Mouse (Mus musculus): ENCODE results near the gene Zdhhc14.
A peak's percentile ranks its signal among the peaks of the same experiment; 100 is the strongest.

The Zdhhc14 gene

DNA sequence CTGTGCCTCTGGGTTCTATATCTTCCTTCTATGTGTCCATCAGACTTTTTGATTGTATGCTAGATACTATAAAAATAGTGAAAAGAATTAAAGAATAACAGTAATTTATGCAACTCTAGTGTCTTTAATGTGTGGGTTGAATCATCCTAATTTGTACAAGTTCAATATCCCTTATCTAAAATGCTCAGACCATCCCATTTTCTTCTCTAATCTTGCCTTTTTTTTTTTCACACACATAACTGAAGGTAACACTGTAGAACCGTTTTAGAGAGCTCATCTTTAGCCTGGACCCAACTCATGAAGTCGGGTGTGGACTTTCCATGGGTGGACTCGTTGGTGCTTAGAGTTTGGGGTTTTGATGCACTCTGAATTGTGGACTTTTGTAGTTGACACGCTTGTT, 12.6 kb downstream of the Zdhhc14 start:
- DNase-seq (ENCODE audit: low read depth), result no peak

DNA sequence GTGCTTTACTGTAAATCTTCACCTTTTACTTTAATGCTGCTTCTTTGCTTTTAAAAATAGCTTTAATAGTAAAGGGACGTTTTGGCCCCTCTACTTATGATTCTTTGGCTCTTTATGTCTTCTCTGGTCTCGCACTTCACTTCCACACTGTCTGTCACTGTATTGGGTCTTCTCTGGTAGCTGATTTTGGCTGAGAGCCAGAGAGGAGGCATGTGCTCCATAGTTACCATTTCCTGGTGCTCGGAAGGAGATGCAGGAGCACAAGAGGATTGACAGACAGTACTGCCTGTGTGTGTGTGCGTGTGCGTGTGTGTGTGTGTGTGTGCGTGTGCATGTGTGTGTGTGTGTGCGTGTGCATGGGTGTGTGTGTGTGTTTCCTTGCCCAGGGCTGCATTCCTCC, 14.2 kb downstream of the Zdhhc14 start:
- DNase-seq (ENCODE audit: low read depth), result no peak

GRCm38 (mm10) chr17:5506988-5507387, 14.6 kb downstream of the Zdhhc14 start:
- no peak for DNase-seq (ENCODE audit: low read depth)

GRCm38 (mm10) chr17:5508030-5508429, 15.7 kb downstream of the Zdhhc14 start:
- DNase-seq (ENCODE audit: low read depth), result no peak

DNA sequence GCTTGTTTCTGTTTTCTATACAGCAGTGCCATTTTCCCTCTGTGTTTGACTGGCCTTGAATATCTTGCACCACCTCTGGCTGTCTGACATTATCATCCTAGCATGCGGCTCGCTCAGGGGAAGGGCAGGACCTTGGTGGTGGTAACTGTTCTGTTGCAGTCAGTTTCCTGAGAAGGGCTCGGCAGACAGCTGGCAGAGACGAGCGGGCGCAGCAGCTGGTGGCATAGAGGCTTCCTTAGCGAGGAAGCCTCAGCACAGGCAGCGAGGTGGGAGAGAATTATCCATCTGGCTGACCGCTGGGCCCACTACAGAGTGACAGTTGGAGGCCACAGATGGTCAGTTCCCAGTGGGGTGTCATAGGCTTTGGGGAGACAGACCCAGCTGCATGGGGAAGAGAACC, 18.2 kb downstream of the Zdhhc14 start:
- DNase-seq (ENCODE audit: low read depth), result no peak

- no peak for DNase-seq (ENCODE audit: low read depth)
Observed at GRCm38 (mm10) chr17:5511724-5512123, 19.4 kb downstream of the Zdhhc14 start.

DNA sequence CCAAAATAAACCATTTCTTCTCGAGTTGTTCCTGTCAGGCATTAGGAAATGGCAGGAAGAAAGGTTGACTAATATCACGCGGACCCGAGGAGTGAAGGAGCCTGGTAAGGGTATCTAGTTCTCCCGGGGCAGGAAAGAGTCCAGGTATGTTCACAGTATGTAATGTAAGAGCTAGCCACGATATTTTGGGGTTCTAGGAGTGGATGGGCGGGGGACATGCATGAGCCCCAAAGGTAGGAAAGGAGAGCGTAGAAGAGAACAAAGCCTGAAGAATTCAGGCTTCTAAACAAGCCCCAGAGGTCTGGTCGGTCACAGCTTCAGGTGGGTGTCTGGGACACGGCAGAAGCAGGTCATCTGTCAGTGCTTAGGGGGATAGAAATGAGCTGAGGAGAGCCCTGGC, 27.1 kb downstream of the Zdhhc14 start:
- no peak for DNase-seq (ENCODE audit: low read depth)

GRCm38 (mm10) chr17:5519910-5520592, 27.7 kb downstream of the Zdhhc14 start:
- DNase-seq (ENCODE audit: low read depth), result no peak

DNA sequence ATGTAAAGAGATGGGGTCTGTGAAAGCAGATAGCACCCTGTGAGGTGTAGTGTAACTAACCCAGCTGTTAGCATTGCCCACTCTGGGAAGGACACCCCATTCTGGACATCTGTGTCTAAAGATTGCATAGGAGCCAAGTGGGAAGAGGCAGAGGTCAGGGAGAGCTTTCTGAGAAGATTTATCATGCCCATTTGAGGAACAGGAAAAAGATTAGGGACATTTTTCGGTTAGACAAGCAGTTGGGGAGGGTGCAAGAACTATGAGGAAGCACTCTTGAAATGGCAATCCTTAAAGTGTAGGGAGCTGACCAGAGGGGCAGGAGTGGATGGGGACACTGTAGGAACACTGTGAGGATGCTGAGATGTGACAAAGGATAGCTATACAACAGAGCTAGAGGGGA, 29.2 kb downstream of the Zdhhc14 start:
- DNase-seq (ENCODE audit: low read depth), result no peak

DNA sequence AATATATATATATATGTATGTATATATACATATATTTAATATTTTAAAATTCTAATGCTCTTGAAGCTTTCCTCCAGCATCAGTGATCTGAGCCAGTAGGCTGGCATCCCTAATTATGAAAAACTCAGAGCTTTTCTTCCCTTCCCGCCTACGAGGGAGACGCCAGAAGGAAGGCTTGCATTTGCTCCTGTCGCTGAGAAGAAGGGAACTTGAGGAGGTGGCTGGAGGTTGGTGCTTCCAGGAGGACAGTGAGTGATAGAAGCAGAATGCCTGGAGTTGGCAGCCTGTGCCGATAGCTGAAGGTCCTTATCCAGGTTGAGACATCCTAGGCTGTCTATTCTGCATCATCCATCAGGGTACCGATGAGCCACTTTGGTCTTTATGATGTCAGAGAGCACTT, 37.2 kb downstream of the Zdhhc14 start:
- no peak for DNase-seq (ENCODE audit: low read depth)

GRCm38 (mm10) chr17:5532816-5533215, 40.5 kb downstream of the Zdhhc14 start:
- no peak for DNase-seq (ENCODE audit: low read depth)

DNA sequence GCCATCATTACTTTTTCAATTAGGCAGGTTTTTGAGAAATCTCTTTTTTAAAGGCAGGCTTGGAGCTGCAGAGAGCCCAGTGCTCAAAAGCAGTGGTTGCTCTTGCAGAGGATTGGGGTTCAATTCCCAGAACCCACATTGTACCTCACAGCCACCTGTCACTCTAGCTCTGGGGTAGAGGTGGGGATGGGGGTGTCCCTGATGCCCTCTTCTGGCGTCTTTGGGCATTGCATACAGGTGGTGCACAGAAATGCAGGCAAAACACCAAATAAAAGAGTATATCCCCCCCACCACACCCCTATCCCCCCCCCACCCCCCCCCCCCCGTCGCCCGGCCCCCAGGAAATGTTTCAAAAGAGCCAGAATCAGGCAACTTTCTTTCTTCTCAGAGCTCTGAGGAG, 43.0 kb downstream of the Zdhhc14 start:
- DNase-seq (ENCODE audit: low read depth), result peak; percentile 47

GRCm38 (mm10) chr17:5536259-5537094, 44.1 kb downstream of the Zdhhc14 start:
- DNase-seq (ENCODE audit: low read depth), result no peak

DNA sequence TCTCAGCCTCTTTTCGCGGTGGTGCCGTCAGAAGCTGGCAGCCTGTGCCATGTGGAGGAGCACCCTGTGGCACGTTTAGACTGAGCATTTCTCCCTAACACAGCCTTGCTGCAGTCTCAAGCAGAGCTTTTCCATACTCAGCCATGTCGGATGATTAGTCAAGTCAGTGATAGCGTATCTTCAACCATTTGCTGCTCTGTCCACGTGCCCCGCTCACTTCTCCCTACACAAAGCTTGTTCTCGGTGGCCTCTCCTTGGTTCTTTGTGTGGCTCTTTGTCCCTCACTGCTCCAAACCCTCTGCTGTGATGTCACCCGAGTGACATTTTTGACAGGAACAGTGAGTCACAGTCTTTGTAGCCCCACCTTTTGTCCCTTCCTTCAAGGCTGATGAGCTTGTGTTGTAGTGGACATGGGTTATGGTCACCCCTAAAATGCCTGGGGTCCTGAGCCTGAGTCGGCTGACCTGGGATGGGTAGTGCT, 44.8 kb downstream of the Zdhhc14 start:
- no peak for DNase-seq (ENCODE audit: low read depth)

DNA sequence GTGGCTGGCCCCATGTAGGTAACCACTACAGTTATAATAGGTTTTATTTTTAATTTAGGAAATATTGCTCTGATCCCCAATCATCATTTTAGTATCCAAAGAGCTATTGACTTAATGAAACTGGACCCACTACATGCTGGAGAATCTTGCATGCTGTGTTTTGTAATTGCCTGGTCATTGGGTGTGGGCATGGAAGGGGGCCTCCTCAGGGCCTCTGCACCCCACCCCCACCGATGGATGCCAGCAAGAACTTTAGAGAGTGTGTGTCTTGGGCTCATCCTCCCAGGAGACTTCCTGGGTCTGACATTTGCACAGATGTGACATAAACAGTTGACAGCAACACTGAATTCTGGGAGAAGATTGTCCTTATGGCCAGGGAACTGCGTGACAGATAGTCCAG, 49.8 kb downstream of the Zdhhc14 start:
- no peak for DNase-seq (ENCODE audit: low read depth)

- no peak for DNase-seq (ENCODE audit: low read depth)
Observed at GRCm38 (mm10) chr17:5544065-5544464, 51.7 kb downstream of the Zdhhc14 start.

DNA sequence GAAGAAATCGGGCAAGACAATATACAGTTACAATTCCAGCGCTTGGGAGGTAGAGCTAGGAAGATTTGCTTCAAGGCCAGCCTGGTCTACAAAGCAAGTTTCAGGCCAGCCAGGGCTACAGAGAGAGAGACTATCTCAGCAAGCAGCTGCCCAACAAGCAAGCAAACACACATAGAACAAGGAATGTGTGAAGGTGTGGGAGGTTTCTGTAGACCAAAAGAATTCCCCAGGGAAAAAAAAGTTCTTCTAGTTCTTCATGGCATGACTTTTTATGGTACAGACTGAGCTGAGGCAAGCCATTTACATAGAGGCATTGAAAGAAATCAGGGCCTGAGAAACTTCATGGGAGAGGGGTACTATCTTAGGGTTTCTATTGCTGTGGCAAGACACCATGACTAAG, 52.7 kb downstream of the Zdhhc14 start:
- no peak for DNase-seq (ENCODE audit: low read depth)

- no peak for DNase-seq (ENCODE audit: low read depth)
Observed at GRCm38 (mm10) chr17:5548546-5548945, 56.2 kb downstream of the Zdhhc14 start.

DNA sequence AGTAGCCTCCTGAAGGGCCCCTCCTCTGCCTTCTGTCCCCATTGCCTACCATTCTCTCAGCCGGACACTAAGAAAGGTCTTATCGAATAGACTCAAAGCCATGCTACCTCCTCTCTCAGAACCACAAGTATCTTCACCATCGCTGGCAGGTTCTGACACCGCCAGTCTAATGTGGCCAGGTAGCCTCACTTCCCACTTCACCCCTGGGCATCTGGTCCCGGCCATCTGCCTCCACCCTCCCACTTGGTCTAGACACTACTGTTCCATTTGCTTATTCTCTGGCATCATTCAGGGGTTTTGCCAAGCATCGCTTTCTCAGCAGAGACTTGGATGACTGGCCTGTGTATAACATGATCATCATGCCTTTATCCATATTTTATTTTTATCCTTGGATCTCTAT, 57.1 kb downstream of the Zdhhc14 start:
- DNase-seq (ENCODE audit: low read depth), result no peak

GRCm38 (mm10) chr17:5550444-5550843, 58.1 kb downstream of the Zdhhc14 start:
- DNase-seq (ENCODE audit: low read depth), result no peak

- no peak for DNase-seq (ENCODE audit: low read depth)
Observed at GRCm38 (mm10) chr17:5551136-5551535, 58.8 kb downstream of the Zdhhc14 start.

GRCm38 (mm10) chr17:5552036-5552760, 59.8 kb downstream of the Zdhhc14 start:
- DNase-seq (ENCODE audit: low read depth), result no peak

DNA sequence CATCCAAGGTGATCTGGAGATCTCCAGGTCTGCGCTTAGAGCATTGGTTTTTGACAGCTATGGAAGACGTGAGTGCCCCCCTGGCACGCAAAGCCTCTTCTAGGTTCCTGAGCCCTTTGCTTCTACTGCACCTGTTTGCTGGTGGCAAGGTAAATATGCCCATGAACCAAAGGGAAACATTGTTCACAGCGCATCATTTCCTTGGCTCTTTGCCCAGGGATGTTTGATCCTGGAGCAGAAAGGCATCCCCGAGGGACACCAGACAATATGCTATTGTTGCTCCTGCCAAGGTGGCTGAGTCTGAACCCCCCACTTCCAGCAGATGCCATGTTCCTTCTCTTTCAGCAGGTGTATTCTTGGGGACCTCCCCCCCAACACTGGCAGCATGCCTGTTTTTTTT, 61.2 kb downstream of the Zdhhc14 start:
- DNase-seq (ENCODE audit: low read depth), result no peak

Data from naive thymus-derived CD4-positive, alpha-beta T cell, adult 2 months (primary cell).